Mouse (Mus musculus) heart, adult 2 months (tissue): ENCODE data around the gene Gm20388. TPM values are rescaled to one million over a fixed set of nuclear protein-coding genes. Genes with fewer than 3 reads are reported as not detected.

Source experiments
- DNase-seq, 2 experiments: peaks; one replicate each; pipeline ENCODE4 v3.0.0; 2021
- H3K27ac ChIP-seq: fragments of 200-600 bp; 2 replicates; pipeline ENCODE4 v1.8.1; 2022
- H3K27me3 ChIP-seq: fragments of 200-500 bp; 2 replicates; pipeline ENCODE4 v1.6.1; 2012; ENCODE audit warnings: mild to moderate bottlenecking, low read length, inconsistent platforms, mixed read lengths; ENCODE audit not compliant: control insufficient read depth, insufficient read depth
- H3K36me3 ChIP-seq: fragments of 200-500 bp; 2 replicates; pipeline ENCODE4 v1.6.1; 2012; ENCODE audit warnings: low read length, inconsistent platforms; ENCODE audit not compliant: control insufficient read depth, insufficient read depth
- H3K4me1 ChIP-seq: fragments of 200-500 bp; 2 replicates; pipeline ENCODE4 v1.6.1; 2011; ENCODE audit warnings: low read length; ENCODE audit not compliant: control insufficient read depth, insufficient read depth
- H3K4me3 ChIP-seq: fragments of 200-600 bp; 2 replicates; pipeline ENCODE4 v1.8.1; 2022
- H3K79me2 ChIP-seq: fragments of 200-500 bp; replicated peaks from 2 replicates; pipeline ENCODE4 v1.6.1; 2012; ENCODE audit warnings: mild to moderate bottlenecking, inconsistent platforms, low read length, moderate library complexity, mixed read lengths; ENCODE audit not compliant: control insufficient read depth, insufficient read depth
- H3K9ac ChIP-seq: fragments of 200-500 bp; 2 replicates; pipeline ENCODE4 v1.6.1; 2012; ENCODE audit warnings: low read depth, mild to moderate bottlenecking, control low read depth, inconsistent platforms, low read length, mixed read lengths
- CTCF ChIP-seq: fragments of 200-600 bp; IDR thresholded peaks from 2 replicates; pipeline ENCODE4 v1.8.1; 2022; ENCODE audit warnings: antibody characterized with exemption, mild to moderate bottlenecking, moderate library complexity
- EP300 ChIP-seq: fragments of 200-500 bp; IDR thresholded peaks from 2 replicates; pipeline ENCODE4 v1.6.1; 2011; ENCODE audit warnings: low read depth, low read length, control low read depth; ENCODE audit not compliant: insufficient read depth
- POLR2A ChIP-seq: fragments of 200-500 bp; IDR thresholded peaks from 2 replicates; pipeline ENCODE4 v1.6.1; 2011; ENCODE audit warnings: mild to moderate bottlenecking, low read depth, low read length, control low read depth; ENCODE audit not compliant: insufficient read depth
- WGBS: fragments of 180-500 bp; shearing (Covaris S2); methylation state at CpG from one replicate; pipeline ENCODE4 v1.1.7; 2018; 5-methylcytosine and 5-hydroxymethylcytosine counted together
- intact Hi-C: fragments of 180-260 bp; cut with DNase I; formaldehyde crosslinking; loops from one replicate; pipeline ENCODE4 v1.15.1; 2025
- polyA plus RNA-seq: library from polyadenylated mRNA; depleted of rRNA; stranded (reverse); fragments of >200 nt; gene quantifications from 2 replicates; pipeline ENCODE4 v1.2.3, GENCODE M21; 2012
- total RNA-seq, 2 experiments: library from RNA; stranded (reverse); gene quantifications; 2 replicates each; pipeline ENCODE4 v1.2.3; 2021

Gene Gm20388
- total and polyA plus RNA-seq, 3 experiments: 1.8 to 32.3 TPM; not detected in 1

DNA sequence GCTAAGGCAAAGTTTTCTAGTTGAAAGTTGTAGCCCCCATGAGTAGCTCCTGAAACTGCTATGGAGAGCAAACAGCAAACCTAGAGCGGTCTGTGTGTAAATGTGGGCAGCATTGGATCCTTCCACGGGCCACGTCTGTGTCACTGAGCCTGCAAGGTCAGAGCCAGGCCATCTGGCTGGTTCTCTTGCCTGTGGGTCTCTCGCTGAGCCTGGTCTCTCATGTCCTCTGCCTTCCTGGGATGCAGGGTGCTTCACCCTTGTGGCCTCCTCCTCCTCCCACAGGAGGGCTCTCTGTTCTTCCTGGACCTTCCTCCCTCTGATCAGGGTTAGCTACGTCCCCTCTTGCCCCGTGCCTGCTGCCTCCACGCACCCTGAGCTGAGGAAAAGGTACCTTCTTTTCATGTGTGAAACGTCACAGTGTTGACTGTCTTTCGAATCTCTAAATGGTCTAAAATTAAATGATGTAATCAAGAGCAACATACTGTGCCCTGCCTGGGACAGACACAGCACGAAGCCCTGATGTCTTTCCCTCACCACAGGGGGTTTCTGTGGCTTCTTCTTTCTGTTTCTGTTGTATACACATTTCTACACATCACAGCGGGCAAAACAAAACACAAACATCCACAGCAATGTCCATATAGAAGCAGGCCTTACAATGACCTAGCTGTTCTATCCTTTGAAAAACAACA, 4373.1 kb downstream of the Gm20388 start:
- no peak for DNase-seq
- Histone ChIP-seq H3K27ac (peak overlapping the region; percentile 12), H3K27me3 (no peaks in the 10 kb centered on the region), H3K79me2 (no peaks in the 10 kb centered on the region), H3K36me3 (no peaks in the 10 kb centered on the region), H3K4me1 (peaks cover 42% of the 10 kb centered on the region), H3K9ac (no peak overlapping the region), H3K4me3 (no peak overlapping the region)
- 68% methylated on average over 11 of the region's 11 CpGs for WGBS
- TF ChIP-seq POLR2A: no peak
- TF ChIP-seq CTCF: no peak
- no peak for TF ChIP-seq EP300
- intact Hi-C loops: loop anchor here (2.0 to 5.0 kb wide), 3 partner anchors 34 to 231 kb away; partner anchors contain the start of gene Galnt2

GRCm38 (mm10) chr8:124284333-124284711, 4373.7 kb downstream of the Gm20388 start:
- H3K9ac ChIP-seq: no peak overlapping the region
- DNase-seq: peak; percentile 48 to 54
- WGBS: 39% methylated on average over 6 of the region's 6 CpGs

GRCm38 (mm10) chr8:124284984-124285576, 4374.4 kb downstream of the Gm20388 start:
- H3K4me1 ChIP-seq: peaks cover 41% of the 10 kb centered on the region
- intact Hi-C loops: loop anchor here (5.0 kb wide), 3 partner anchors 32 to 233 kb away; no protein-coding TSS in a partner anchor
- no peaks in the 10 kb centered on the region for H3K79me2 ChIP-seq
- peak; percentile 58 for DNase-seq
- WGBS: 16% methylated on average over 9 of the region's 9 CpGs
- H3K27ac ChIP-seq: peak overlapping the region; percentile 34
- H3K9ac ChIP-seq: no peak overlapping the region
- no peaks in the 10 kb centered on the region for H3K27me3 ChIP-seq
- no peaks in the 10 kb centered on the region for H3K36me3 ChIP-seq
- TF ChIP-seq EP300: no peak
- TF ChIP-seq POLR2A: no peak
- TF ChIP-seq CTCF: no peak
- no peak overlapping the region for H3K4me3 ChIP-seq

More at GRCm38 (mm10) chr8:124284333-124284711, 4373.7 kb downstream of the Gm20388 start:
- no peaks in the 10 kb centered on the region for H3K27me3 ChIP-seq
- peaks cover 41% of the 10 kb centered on the region for H3K4me1 ChIP-seq
- TF ChIP-seq POLR2A (no peak), CTCF (no peak), EP300 (no peak)
- no peak overlapping the region for H3K4me3 ChIP-seq
- no peaks in the 10 kb centered on the region for H3K36me3 ChIP-seq
- no peaks in the 10 kb centered on the region for H3K79me2 ChIP-seq
- H3K27ac ChIP-seq: peak overlapping the region; percentile 12
- intact Hi-C loops: loop anchor here (5.0 kb wide), 2 partner anchors 33 to 232 kb away; no protein-coding TSS in a partner anchor

DNA sequence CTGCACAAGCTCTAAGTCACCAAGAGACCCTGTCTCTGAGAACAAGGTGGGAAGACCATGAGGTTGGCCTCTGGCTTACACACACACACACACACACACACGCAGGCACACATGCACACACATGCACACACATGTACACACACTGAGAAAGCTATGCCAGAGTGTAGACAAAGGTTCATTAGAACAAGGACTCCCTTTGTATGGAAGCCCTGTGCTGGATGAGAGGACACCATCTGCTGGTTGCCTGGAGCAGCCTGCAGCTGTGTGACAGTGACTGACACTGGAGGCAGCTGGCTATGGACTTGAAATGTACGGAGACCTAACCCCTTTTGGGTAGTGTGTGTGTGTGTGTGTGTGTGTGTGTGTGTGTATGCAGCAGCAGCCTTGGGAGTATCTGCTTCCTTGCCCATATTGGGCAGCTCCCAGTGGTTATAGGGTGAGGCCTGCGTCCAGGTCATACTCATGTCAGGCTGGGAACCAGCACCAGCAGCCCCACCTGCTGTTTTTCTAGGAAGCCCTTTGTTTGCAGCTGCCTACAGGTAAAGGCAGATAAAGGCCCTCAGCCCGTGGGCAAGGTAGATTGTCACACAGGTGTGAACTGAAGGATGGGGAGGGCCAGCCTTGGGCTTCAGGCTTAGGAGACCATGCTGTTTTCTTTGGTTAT, 4376.0 kb downstream of the Gm20388 start:
- Histone ChIP-seq H3K79me2 (no peaks in the 10 kb centered on the region), H3K27ac (no peak overlapping the region), H3K4me3 (no peak overlapping the region), H3K9ac (no peak overlapping the region), H3K4me1 (peaks cover 32% of the 10 kb centered on the region), H3K36me3 (no peaks in the 10 kb centered on the region), H3K27me3 (no peaks in the 10 kb centered on the region)
- no peak for DNase-seq
- TF ChIP-seq CTCF (peak; percentile 50), EP300 (no peak), POLR2A (no peak)
- 79% methylated on average over 4 of the region's 4 CpGs for WGBS
- intact Hi-C loops: loop anchor here (5.0 kb wide), 1 partner anchor 61 kb away; no protein-coding TSS in a partner anchor

- TF ChIP-seq CTCF: no peak
- TF ChIP-seq EP300: no peak
- no peak for TF ChIP-seq POLR2A
- no peak overlapping the region for H3K27ac ChIP-seq
- no peak for DNase-seq
- peaks cover 2% of the 10 kb centered on the region for H3K79me2 ChIP-seq
- no peaks in the 10 kb centered on the region for H3K36me3 ChIP-seq
- WGBS: 71% methylated on average over 4 of the region's 4 CpGs
- no peak overlapping the region for H3K4me3 ChIP-seq
- peaks cover 16% of the 10 kb centered on the region for H3K4me1 ChIP-seq
- H3K27me3 ChIP-seq: no peaks in the 10 kb centered on the region
- no peak overlapping the region for H3K9ac ChIP-seq
- intact Hi-C loops: loop anchor here (5.0 kb wide), 1 partner anchor 59 kb away; no protein-coding TSS in a partner anchor
These were observed 4377.7 kb downstream of the Gm20388 start for GRCm38 (mm10) chr8:124288215-124288864.
